Mouse (Mus musculus) liver, adult 2 months (tissue): ENCODE data around the gene Pax5. TPM values are rescaled to one million over a fixed set of nuclear protein-coding genes. Genes with fewer than 3 reads are reported as not detected.

Experiments
- DNase-seq: peaks from one replicate; pipeline ENCODE4 v3.0.0-alpha.2; 2011; ENCODE audit warnings: low read depth, low spot score; ENCODE audit errors: extremely low read depth
- H3K27ac ChIP-seq: fragments of 200-500 bp; replicated peaks from 2 replicates; pipeline ENCODE4 v1.5.1; 2012; ENCODE audit warnings: low read depth, mild to moderate bottlenecking, control low read depth, inconsistent platforms, low read length; ENCODE audit not compliant: insufficient read depth
- H3K27me3 ChIP-seq: fragments of 200-500 bp; 2 replicates; pipeline ENCODE4 v1.6.1; 2012; ENCODE audit warnings: mild to moderate bottlenecking, moderate library complexity, low read length, inconsistent platforms; ENCODE audit not compliant: control insufficient read depth, insufficient read depth
- H3K36me3 ChIP-seq: fragments of 200-500 bp; 2 replicates; pipeline ENCODE4 v1.6.1; 2012; ENCODE audit warnings: low read length, inconsistent platforms; ENCODE audit not compliant: control insufficient read depth, insufficient read depth
- H3K4me1 ChIP-seq: fragments of 200-500 bp; 2 replicates; pipeline ENCODE4 v1.6.1; 2011; ENCODE audit warnings: low read length; ENCODE audit not compliant: control insufficient read depth, insufficient read depth
- H3K4me3 ChIP-seq: fragments of 200-500 bp; 2 replicates; pipeline ENCODE4 v1.5.1; 2011; ENCODE audit warnings: low read depth, mild to moderate bottlenecking, control low read depth, low read length, moderate library complexity; ENCODE audit not compliant: insufficient read depth
- H3K79me2 ChIP-seq: fragments of 200-500 bp; 2 replicates; pipeline ENCODE4 v1.6.1; 2012; ENCODE audit warnings: inconsistent platforms, mild to moderate bottlenecking, low read length, moderate library complexity; ENCODE audit not compliant: control insufficient read depth, insufficient read depth
- H3K9ac ChIP-seq: fragments of 200-500 bp; 2 replicates; pipeline ENCODE4 v1.6.1; 2012; ENCODE audit warnings: low read depth, mild to moderate bottlenecking, control low read depth, inconsistent platforms, low read length
- CTCF ChIP-seq: fragments of 200-500 bp; IDR thresholded peaks from 2 replicates; pipeline ENCODE4 v1.5.1; 2011; ENCODE audit warnings: low read depth, low read length, control low read depth
- POLR2A ChIP-seq: fragments of 200-500 bp; IDR thresholded peaks from 2 replicates; pipeline ENCODE4 v1.6.1; 2011; ENCODE audit warnings: low read length, control low read depth; ENCODE audit not compliant: insufficient read depth; ENCODE audit errors: extremely low read depth
- WGBS: fragments of 180-500 bp; shearing (Covaris S2); methylation state at CpG from one replicate; pipeline ENCODE4 v1.1.7; 2018; 5-methylcytosine and 5-hydroxymethylcytosine counted together
- polyA plus RNA-seq: library from polyadenylated mRNA; depleted of rRNA; stranded (reverse); fragments of >200 nt; gene quantifications from 2 replicates; pipeline ENCODE4 v1.2.3, GENCODE M21; 2012
- total RNA-seq: library from RNA; depleted of rRNA; stranded (reverse); fragments of >200 nt; gene quantifications from 2 replicates; pipeline ENCODE4 v1.2.3, GENCODE M21; 2014

Gene Pax5
- total and polyA plus RNA-seq, 2 experiments = 0.18 to 1.4 TPM

GRCm38 (mm10) chr4:44685582-44685981, 24.7 kb downstream of the Pax5 start:
- Histone ChIP-seq H3K79me2 (no peaks in the 10 kb centered on the region), H3K4me1 (no peaks in the 10 kb centered on the region), H3K27me3 (peaks cover 5% of the 10 kb centered on the region; the same call in 1 of the 2 replicates), H3K4me3 (no peak overlapping the region), H3K36me3 (no peaks in the 10 kb centered on the region), H3K9ac (no peak overlapping the region), H3K27ac (no peak overlapping the region)
- WGBS = 57% methylated on average over 6 of the region's 6 CpGs
- no peak for DNase-seq
- no peak for TF ChIP-seq CTCF
- no peak for TF ChIP-seq POLR2A

- WGBS = 50% methylated on average over 6 of the region's 6 CpGs
- DNase-seq = no peak
- H3K4me1 ChIP-seq = no peaks in the 10 kb centered on the region
Observed at GRCm38 (mm10) chr4:44680242-44680897, 29.9 kb downstream of the Pax5 start.

GRCm38 (mm10) chr4:44678641-44679040, 31.6 kb downstream of the Pax5 start:
- Histone ChIP-seq H3K4me1 (no peaks in the 10 kb centered on the region), H3K9ac (no peak overlapping the region), H3K27me3 (no peaks in the 10 kb centered on the region), H3K4me3 (no peak overlapping the region), H3K36me3 (no peaks in the 10 kb centered on the region), H3K27ac (no peak overlapping the region), H3K79me2 (no peaks in the 10 kb centered on the region)
- DNase-seq = no peak
- TF ChIP-seq POLR2A = no peak
- WGBS = 64% methylated on average over 5 of the region's 5 CpGs

More at GRCm38 (mm10) chr4:44680242-44680897, 29.9 kb downstream of the Pax5 start:
- Histone ChIP-seq H3K36me3 (no peaks in the 10 kb centered on the region), H3K9ac (no peak overlapping the region), H3K27ac (no peak overlapping the region), H3K4me3 (no peak overlapping the region), H3K79me2 (no peaks in the 10 kb centered on the region), H3K27me3 (no peaks in the 10 kb centered on the region)
- TF ChIP-seq POLR2A = no peak
- TF ChIP-seq CTCF = no peak

GRCm38 (mm10) chr4:44678026-44678425, 32.3 kb downstream of the Pax5 start:
- Histone ChIP-seq H3K36me3 (no peaks in the 10 kb centered on the region), H3K27ac (no peak overlapping the region), H3K9ac (no peak overlapping the region), H3K4me1 (no peaks in the 10 kb centered on the region), H3K4me3 (no peak overlapping the region), H3K27me3 (no peaks in the 10 kb centered on the region), H3K79me2 (no peaks in the 10 kb centered on the region)
- no peak for TF ChIP-seq CTCF
- TF ChIP-seq POLR2A = no peak
- WGBS = 61% methylated on average over 3 of the region's 3 CpGs
- no peak for DNase-seq

- no peak for TF ChIP-seq CTCF
- TF ChIP-seq POLR2A = no peak
- WGBS = 82% methylated on average over 8 of the region's 8 CpGs
- no peaks in the 10 kb centered on the region for H3K27me3 ChIP-seq
- no peaks in the 10 kb centered on the region for H3K36me3 ChIP-seq
- no peak overlapping the region for H3K27ac ChIP-seq
- H3K4me3 ChIP-seq = no peak overlapping the region
- no peak for DNase-seq
- H3K4me1 ChIP-seq = no peaks in the 10 kb centered on the region
- H3K79me2 ChIP-seq = no peaks in the 10 kb centered on the region
- no peak overlapping the region for H3K9ac ChIP-seq
Observed at GRCm38 (mm10) chr4:44674973-44675372, 35.3 kb downstream of the Pax5 start.

GRCm38 (mm10) chr4:44673726-44674125, 36.6 kb downstream of the Pax5 start:
- H3K4me3 ChIP-seq = no peak overlapping the region
- no peaks in the 10 kb centered on the region for H3K27me3 ChIP-seq
- no peak for DNase-seq
- H3K79me2 ChIP-seq = no peaks in the 10 kb centered on the region
- H3K9ac ChIP-seq = no peak overlapping the region
- H3K36me3 ChIP-seq = no peaks in the 10 kb centered on the region
- no peak overlapping the region for H3K27ac ChIP-seq
- no peak for TF ChIP-seq POLR2A
- no peak for TF ChIP-seq CTCF
- WGBS = 62% methylated on average over 9 of the region's 9 CpGs
- H3K4me1 ChIP-seq = no peaks in the 10 kb centered on the region
